Mouse (Mus musculus) liver, embryonic 14.5 days (tissue): ENCODE results near the gene Oxnad1.

Experiments
- CTCF ChIP-seq: IDR thresholded peaks from 2 replicates; pipeline ENCODE4 v1.5.1; 2016; ENCODE audit warnings: antibody characterized with exemption, low read depth, control low read depth
- EP300 ChIP-seq: IDR thresholded peaks from 2 replicates; pipeline ENCODE4 v1.6.1; 2016; ENCODE audit warnings: antibody characterized with exemption, low read depth

- TF ChIP-seq CTCF, result no peak
- TF ChIP-seq EP300, result no peak
These were observed 67.2 kb downstream of the Oxnad1 start for GRCm38 (mm10) chr14:32152243-32152965.
